Comparison of ENCODE assay signal across 20 mouse cellular contexts in genomic region chr15:102562491-102562890, GRCm38 (mm10). TPM values are rescaled to one million over a fixed set of nuclear protein-coding genes. Genes with fewer than 3 reads are reported as not detected.
DNase-seq lines count a peak whose midpoint lies in the region; ATAC-seq lines count a peak whose summit lies in the region.
"Had no signal": no experiment of that assay in that cellular context is flagged by ENCODE, and none has a peak within 500 bp of the region (broad histone marks: within the 10 kb centered on the region; RNA-seq: fewer than 3 reads in every experiment).

No protein-coding gene starts in this region.

- no peak overlapping the region for H3K9ac ChIP-seq in forebrain, embryonic 15.5 days (replicated peaks)
- no peak overlapping the region for H3K9ac ChIP-seq in forebrain, embryonic 11.5 days (ENCODE audit: low read length)
- H3K9ac ChIP-seq in hindbrain, embryonic 16.5 days (ENCODE audit: low read depth, low read length): no peak overlapping the region
- H3K9ac ChIP-seq in hindbrain, embryonic 14.5 days: no peak overlapping the region
- H3K9ac ChIP-seq in midbrain, embryonic 14.5 days (replicated peaks; ENCODE audit: low read length): no peak overlapping the region
- H3K9ac ChIP-seq in midbrain, embryonic 13.5 days (replicated peaks): no peak overlapping the region
- H3K9ac ChIP-seq: heart, embryonic 13.5 days had no signal

- no peaks in the 10 kb centered on the region for H3K9me3 ChIP-seq in forebrain, embryonic 15.5 days
- H3K9me3 ChIP-seq in forebrain, embryonic 11.5 days (ENCODE audit: control insufficient read depth, low read length): no peaks in the 10 kb centered on the region
- H3K9me3 ChIP-seq in hindbrain, embryonic 16.5 days (ENCODE audit: control insufficient read depth, low read length): no peaks in the 10 kb centered on the region
- H3K9me3 ChIP-seq in hindbrain, embryonic 14.5 days (ENCODE audit: control insufficient read depth, low read length): no peaks in the 10 kb centered on the region
- no peaks in the 10 kb centered on the region for H3K9me3 ChIP-seq in midbrain, embryonic 14.5 days (ENCODE audit: control insufficient read depth, low read length)
- no peaks in the 10 kb centered on the region for H3K9me3 ChIP-seq in midbrain, embryonic 13.5 days
- H3K9me3 ChIP-seq: embryonic facial prominence, embryonic 10.5 days; heart, embryonic 13.5 days had no signal

- H3K4me2 ChIP-seq in forebrain, embryonic 15.5 days (replicated peaks): no peak overlapping the region
- H3K4me2 ChIP-seq in forebrain, embryonic 11.5 days (ENCODE audit: low read depth, low read length, severe bottlenecking): no peak overlapping the region
- no peak overlapping the region for H3K4me2 ChIP-seq in hindbrain, embryonic 16.5 days (ENCODE audit: low read length)
- no peak overlapping the region for H3K4me2 ChIP-seq in hindbrain, embryonic 14.5 days (replicated peaks)
- H3K4me2 ChIP-seq in midbrain, embryonic 14.5 days (ENCODE audit: low read length): no peak overlapping the region
- no peak overlapping the region for H3K4me2 ChIP-seq in midbrain, embryonic 13.5 days (replicated peaks)
- H3K4me2 ChIP-seq: heart, embryonic 13.5 days had no signal

- no peak for ATAC-seq in forebrain, embryonic 15.5 days (replicated peaks)
- ATAC-seq in forebrain, embryonic 11.5 days (replicated peaks; ENCODE audit: low FRiP score): no peak
- no peak for ATAC-seq in hindbrain, embryonic 16.5 days
- ATAC-seq in hindbrain, embryonic 14.5 days (ENCODE audit: low FRiP score): no peak
- no peak for ATAC-seq in midbrain, embryonic 14.5 days (ENCODE audit: low FRiP score, low TSS enrichment)
- ATAC-seq in midbrain, embryonic 13.5 days: no peak
- ATAC-seq: activated CD4-positive, CD25-positive, alpha-beta regulatory T cell, adult 4 months; Patski had no signal

- no peaks in the 10 kb centered on the region for H3K27me3 ChIP-seq in forebrain, embryonic 15.5 days
- no peaks in the 10 kb centered on the region for H3K27me3 ChIP-seq in forebrain, embryonic 11.5 days (ENCODE audit: control insufficient read depth, insufficient read depth, low read length)
- H3K27me3 ChIP-seq in hindbrain, embryonic 16.5 days (replicated peaks; ENCODE audit: control insufficient read depth, insufficient read depth, low read length): no peaks in the 10 kb centered on the region
- no peaks in the 10 kb centered on the region for H3K27me3 ChIP-seq in hindbrain, embryonic 14.5 days (ENCODE audit: control insufficient read depth, insufficient read depth, low read length)
- no peaks in the 10 kb centered on the region for H3K27me3 ChIP-seq in midbrain, embryonic 14.5 days (ENCODE audit: control insufficient read depth, insufficient read depth, low read length)
- no peaks in the 10 kb centered on the region for H3K27me3 ChIP-seq in midbrain, embryonic 13.5 days
- H3K27me3 ChIP-seq: CH12.LX; heart, embryonic 13.5 days; Patski had no signal

- no peak overlapping the region for H3K4me3 ChIP-seq in forebrain, embryonic 15.5 days
- H3K4me3 ChIP-seq in forebrain, embryonic 11.5 days (ENCODE audit: low read depth, low read length): no peak overlapping the region
- H3K4me3 ChIP-seq in hindbrain, embryonic 16.5 days (ENCODE audit: low read length): no peak overlapping the region
- H3K4me3 ChIP-seq in hindbrain, embryonic 14.5 days (replicated peaks; ENCODE audit: low read length): no peak overlapping the region
- H3K4me3 ChIP-seq in midbrain, embryonic 14.5 days (replicated peaks; ENCODE audit: low read depth, low read length): no peak overlapping the region
- no peak overlapping the region for H3K4me3 ChIP-seq in midbrain, embryonic 13.5 days (replicated peaks)
- H3K4me3 ChIP-seq: embryonic facial prominence, embryonic 10.5 days; heart, embryonic 13.5 days had no signal

- H3K36me3 ChIP-seq in forebrain, embryonic 15.5 days: peaks cover 7% of the 10 kb centered on the region; the same call in 1 of the 2 replicates
- no peaks in the 10 kb centered on the region; the same call in 1 of the 2 replicates for H3K36me3 ChIP-seq in forebrain, embryonic 11.5 days (ENCODE audit: control insufficient read depth, insufficient read depth, low read length)
- no peaks in the 10 kb centered on the region for H3K36me3 ChIP-seq in hindbrain, embryonic 16.5 days (ENCODE audit: control insufficient read depth, insufficient read depth, low read length)
- no peaks in the 10 kb centered on the region; the same call in 1 of the 2 replicates for H3K36me3 ChIP-seq in hindbrain, embryonic 14.5 days (replicated peaks; ENCODE audit: control insufficient read depth, insufficient read depth)
- no peaks in the 10 kb centered on the region for H3K36me3 ChIP-seq in midbrain, embryonic 14.5 days (ENCODE audit: control insufficient read depth, insufficient read depth, low read length)
- H3K36me3 ChIP-seq in midbrain, embryonic 13.5 days: peaks cover 10% of the 10 kb centered on the region; the same call in 1 of the 2 replicates

- no peak for DNase-seq in forebrain, embryonic 11.5 days (ENCODE audit: low spot score)
- DNase-seq in hindbrain, embryonic 14.5 days (ENCODE audit: low spot score): no peak
- DNase-seq in midbrain, embryonic 14.5 days: peak; percentile 1
- DNase-seq in left cerebral cortex, postnatal 4 days: no peak
- DNase-seq: adrenal gland, postnatal 14 days; cerebellum, adult 11-12 months; cerebellum, adult 9-11 months; gastrocnemius, postnatal 36 days; heart, postnatal 36 days had no signal

- intact Hi-C loops in left cerebral cortex, postnatal 4 days (cut with DNase I): no loop called here

- 85% methylated on average over 1 of the region's 1 CpGs for WGBS in forebrain, embryonic 15.5 days
- WGBS in forebrain, embryonic 11.5 days: 100% methylated on average over 1 of the region's 1 CpGs
- 90% methylated on average over 1 of the region's 1 CpGs for WGBS in hindbrain, embryonic 16.5 days
- 88% methylated on average over 1 of the region's 1 CpGs for WGBS in hindbrain, embryonic 14.5 days
- WGBS in midbrain, embryonic 14.5 days: 93% methylated on average over 1 of the region's 1 CpGs
- WGBS in midbrain, embryonic 13.5 days: 84% methylated on average over 1 of the region's 1 CpGs

- H3K27ac ChIP-seq in forebrain, embryonic 15.5 days (replicated peaks): peak overlapping the region; percentile 1; the same call in 1 of the 2 replicates
- no peak overlapping the region for H3K27ac ChIP-seq in forebrain, embryonic 11.5 days (ENCODE audit: low read depth, low read length)
- H3K27ac ChIP-seq in hindbrain, embryonic 16.5 days (ENCODE audit: low read depth, low read length): 0 out of 2 replicates have a peak overlapping the region, but pooled peaks have one; percentile 36
- H3K27ac ChIP-seq in hindbrain, embryonic 14.5 days: no peak overlapping the region
- no peak overlapping the region for H3K27ac ChIP-seq in midbrain, embryonic 14.5 days (replicated peaks; ENCODE audit: low read depth, low read length)
- no peak overlapping the region for H3K27ac ChIP-seq in midbrain, embryonic 13.5 days
- H3K27ac ChIP-seq: embryonic facial prominence, embryonic 10.5 days; heart, embryonic 13.5 days had no signal

- no peaks in the 10 kb centered on the region for H3K4me1 ChIP-seq in forebrain, embryonic 15.5 days
- no peaks in the 10 kb centered on the region for H3K4me1 ChIP-seq in forebrain, embryonic 11.5 days (replicated peaks; ENCODE audit: control insufficient read depth, insufficient read depth, low read length)
- no peaks in the 10 kb centered on the region for H3K4me1 ChIP-seq in hindbrain, embryonic 16.5 days (ENCODE audit: control insufficient read depth, insufficient read depth, low read depth, low read length)
- H3K4me1 ChIP-seq in hindbrain, embryonic 14.5 days (replicated peaks; ENCODE audit: control insufficient read depth, insufficient read depth, low read length): no peaks in the 10 kb centered on the region
- H3K4me1 ChIP-seq in midbrain, embryonic 14.5 days (ENCODE audit: control insufficient read depth, insufficient read depth, low read length): no peaks in the 10 kb centered on the region
- H3K4me1 ChIP-seq in midbrain, embryonic 13.5 days (replicated peaks): no peaks in the 10 kb centered on the region
- H3K4me1 ChIP-seq: embryonic facial prominence, embryonic 10.5 days; heart, embryonic 13.5 days had no signal

RNA-seq across cellular contexts. Expression of gene Npff, which starts 37.7 kb away (rescaled TPM):
- 2.4 and 2.5 TPM in 2 replicates for polyA plus RNA-seq in forebrain, embryonic 15.5 days (2015; fragmentation: Nextera tagmentation; extraction: Ambion mirVana)
- 0.80 and 2.1 TPM in 2 replicates for polyA plus RNA-seq in forebrain, embryonic 11.5 days (2014; fragmentation: Nextera tagmentation; extraction: Ambion mirVana)
- 4.1 and 5.0 TPM in 2 replicates for polyA plus RNA-seq in hindbrain, embryonic 16.5 days (2015; fragmentation: Nextera tagmentation; extraction: Ambion mirVana)
- 5.0 and 8.6 TPM in 2 replicates for polyA plus RNA-seq in hindbrain, embryonic 14.5 days (2014; fragmentation: Nextera tagmentation; extraction: Ambion mirVana)
- polyA plus RNA-seq in midbrain, embryonic 14.5 days (2014; fragmentation: Nextera tagmentation; extraction: Ambion mirVana): 1.3 and 2.7 TPM in 2 replicates
- 2.9 and 5.0 TPM in 2 replicates for polyA plus RNA-seq in midbrain, embryonic 13.5 days (2015; fragmentation: Nextera tagmentation; extraction: Ambion mirVana)
- 1 to 10 TPM; 3.9 to 5.0 TPM for total RNA-seq in left cerebral cortex, postnatal 4 days (2021)

RNA-seq across cellular contexts. Expression of gene Tarbp2, which starts 44.5 kb away (rescaled TPM):
- 102 and 103 TPM in 2 replicates for polyA plus RNA-seq in forebrain, embryonic 15.5 days (2015; fragmentation: Nextera tagmentation; extraction: Ambion mirVana)
- 98.9 and 109 TPM in 2 replicates for polyA plus RNA-seq in forebrain, embryonic 11.5 days (2014; fragmentation: Nextera tagmentation; extraction: Ambion mirVana)
- polyA plus RNA-seq in hindbrain, embryonic 16.5 days (2015; fragmentation: Nextera tagmentation; extraction: Ambion mirVana): 104 and 109 TPM in 2 replicates
- polyA plus RNA-seq in hindbrain, embryonic 14.5 days (2014; fragmentation: Nextera tagmentation; extraction: Ambion mirVana): 77.8 and 86.7 TPM in 2 replicates
- 76.3 and 90.7 TPM in 2 replicates for polyA plus RNA-seq in midbrain, embryonic 14.5 days (2014; fragmentation: Nextera tagmentation; extraction: Ambion mirVana)
- 98.2 and 101 TPM in 2 replicates for polyA plus RNA-seq in midbrain, embryonic 13.5 days (2015; fragmentation: Nextera tagmentation; extraction: Ambion mirVana)
- 10 to 100 TPM; 71.4 to 72.0 TPM for total RNA-seq in left cerebral cortex, postnatal 4 days (2021)

RNA-seq across cellular contexts. Expression of gene Map3k12, which starts 45.6 kb away (rescaled TPM):
- polyA plus RNA-seq in forebrain, embryonic 15.5 days (2015; fragmentation: Nextera tagmentation; extraction: Ambion mirVana): 55.3 and 55.9 TPM in 2 replicates
- 25.4 and 28.4 TPM in 2 replicates for polyA plus RNA-seq in forebrain, embryonic 11.5 days (2014; fragmentation: Nextera tagmentation; extraction: Ambion mirVana)
- 55.7 and 62.4 TPM in 2 replicates for polyA plus RNA-seq in hindbrain, embryonic 16.5 days (2015; fragmentation: Nextera tagmentation; extraction: Ambion mirVana)
- 43.9 and 47.5 TPM in 2 replicates for polyA plus RNA-seq in hindbrain, embryonic 14.5 days (2014; fragmentation: Nextera tagmentation; extraction: Ambion mirVana)
- 44.2 and 47.9 TPM in 2 replicates for polyA plus RNA-seq in midbrain, embryonic 14.5 days (2014; fragmentation: Nextera tagmentation; extraction: Ambion mirVana)
- 47.9 and 53.9 TPM in 2 replicates for polyA plus RNA-seq in midbrain, embryonic 13.5 days (2015; fragmentation: Nextera tagmentation; extraction: Ambion mirVana)
- 10 to 100 TPM; 90.1 to 93.0 TPM for total RNA-seq in left cerebral cortex, postnatal 4 days (2021)

RNA-seq across cellular contexts. Expression of gene Gm10337, which starts 59.0 kb away (rescaled TPM):
- polyA plus RNA-seq in forebrain, embryonic 15.5 days (2015; fragmentation: Nextera tagmentation; extraction: Ambion mirVana): 6.0 and 6.1 TPM in 2 replicates
- 15.6 TPM in 1 of 2 replicates, not detected in the other for polyA plus RNA-seq in forebrain, embryonic 11.5 days (2014; fragmentation: Nextera tagmentation; extraction: Ambion mirVana)
- polyA plus RNA-seq in hindbrain, embryonic 16.5 days (2015; fragmentation: Nextera tagmentation; extraction: Ambion mirVana): 8.1 and 21.8 TPM in 2 replicates
- 9.6 and 17.2 TPM in 2 replicates for polyA plus RNA-seq in hindbrain, embryonic 14.5 days (2014; fragmentation: Nextera tagmentation; extraction: Ambion mirVana)
- 9.6 TPM in 1 of 2 replicates, not detected in the other for polyA plus RNA-seq in midbrain, embryonic 14.5 days (2014; fragmentation: Nextera tagmentation; extraction: Ambion mirVana)
- 4.5 and 16.7 TPM in 2 replicates for polyA plus RNA-seq in midbrain, embryonic 13.5 days (2015; fragmentation: Nextera tagmentation; extraction: Ambion mirVana)
- not detected for total RNA-seq in left cerebral cortex, postnatal 4 days (2021)
- total RNA-seq: adrenal gland, adult 18-20 months; adrenal gland, postnatal 14 days; CH12.LX; gastrocnemius, adult 8-10 months; gastrocnemius, postnatal 36 days; heart, postnatal 36 days had no signal
- polyA plus RNA-seq: activated CD4-positive, CD25-positive, alpha-beta regulatory T cell, adult 4 months; heart, postnatal 0 days had no signal

Comparison
In these comparisons a context has a peak if more than half of its experiments do, and no peak if none do; other contexts are left out.
1. H3K27ac ChIP-seq: peak in forebrain, embryonic 15.5 days (single experiment) and hindbrain, embryonic 16.5 days (single experiment); none in forebrain, embryonic 11.5 days (single experiment), hindbrain, embryonic 14.5 days (single experiment), midbrain, embryonic 14.5 days (single experiment) and midbrain, embryonic 13.5 days (single experiment).